Mouse (Mus musculus) thymus, postnatal 0 days (tissue): ENCODE results near the gene Insig2. TPM values are rescaled to one million over a fixed set of nuclear protein-coding genes. Genes with fewer than 3 reads are reported as not detected.

Source experiments
- DNase-seq: peaks from one replicate; pipeline ENCODE4 v3.0.0-alpha.2; 2015; ENCODE audit warnings: low spot score
- polyA plus RNA-seq: library from polyadenylated mRNA; unstranded; fragments of >200 nt; fragmentation: Nextera tagmentation; extraction: Ambion mirVana; gene quantifications from 2 replicates; pipeline ENCODE4 v1.2.1, GENCODE M21; 2015

Insig2 gene
- polyA plus RNA-seq, 1 experiment from 2014 or later: 45.0 TPM

DNA sequence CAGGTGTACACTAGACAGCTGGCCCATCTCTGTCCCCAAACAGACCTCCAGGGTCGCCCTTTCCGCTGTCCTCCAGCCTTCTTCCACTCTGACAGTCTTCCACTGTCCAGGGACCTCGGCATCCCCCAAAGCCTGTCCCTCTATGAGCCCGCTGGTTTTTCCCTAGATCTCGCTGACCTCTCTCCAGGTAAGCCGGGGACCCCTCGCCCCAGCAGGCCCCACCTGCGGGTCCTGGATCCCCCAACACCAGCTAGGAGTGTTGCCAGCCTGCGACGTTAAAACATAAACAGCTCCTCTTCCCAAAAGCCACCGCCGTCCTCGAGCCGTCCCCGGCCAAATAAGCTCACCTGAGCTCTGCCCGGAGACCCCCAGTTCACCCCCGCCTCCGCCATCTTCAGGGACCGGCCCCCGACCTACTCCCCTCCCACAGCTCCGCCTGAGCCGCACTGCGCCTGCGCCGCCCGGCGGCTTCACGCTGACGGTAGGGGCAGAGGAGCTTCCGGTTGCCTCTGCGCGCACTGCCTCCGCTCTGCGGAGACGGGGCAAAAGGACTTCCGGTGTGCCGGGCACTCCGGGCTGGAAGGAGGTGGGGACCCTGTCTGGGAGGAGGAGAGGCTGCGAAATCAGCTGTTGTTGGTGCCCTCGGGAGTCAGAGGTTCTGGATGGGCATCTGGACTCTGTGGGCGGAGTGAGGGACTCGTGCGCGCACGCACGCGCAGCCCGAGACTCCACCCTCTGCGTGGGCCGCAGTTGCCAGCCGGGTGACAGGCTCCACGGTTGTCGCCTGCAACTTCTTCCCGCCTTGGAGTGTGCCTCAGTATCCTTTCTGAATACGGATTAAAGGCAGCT, 4.8 kb downstream of the Insig2 start:
- DNase-seq: peak; percentile 96

- peak; percentile 29 for DNase-seq
Observed at GRCm38 (mm10) chr1:121326591-121327343, 5.6 kb downstream of the Insig2 start.

DNA sequence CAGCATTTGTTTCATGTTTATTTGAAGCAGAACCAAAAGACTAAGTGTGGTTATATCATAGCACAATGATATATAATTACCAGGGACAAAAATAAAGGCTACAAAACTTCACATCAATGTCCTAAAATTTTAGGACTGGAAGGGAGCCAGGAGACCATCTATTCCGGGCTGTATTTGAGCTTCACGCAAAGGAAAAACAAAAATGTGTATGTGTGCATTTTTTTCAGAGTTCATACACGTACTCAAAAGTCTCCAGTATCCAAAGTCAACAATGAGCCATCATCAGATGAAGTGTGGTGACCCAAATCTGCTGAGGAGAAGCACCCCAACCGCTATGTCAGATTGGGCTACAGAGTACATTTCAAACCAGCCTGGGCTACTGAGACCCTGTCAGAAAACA, 8.9 kb downstream of the Insig2 start:
- no peak for DNase-seq

DNA sequence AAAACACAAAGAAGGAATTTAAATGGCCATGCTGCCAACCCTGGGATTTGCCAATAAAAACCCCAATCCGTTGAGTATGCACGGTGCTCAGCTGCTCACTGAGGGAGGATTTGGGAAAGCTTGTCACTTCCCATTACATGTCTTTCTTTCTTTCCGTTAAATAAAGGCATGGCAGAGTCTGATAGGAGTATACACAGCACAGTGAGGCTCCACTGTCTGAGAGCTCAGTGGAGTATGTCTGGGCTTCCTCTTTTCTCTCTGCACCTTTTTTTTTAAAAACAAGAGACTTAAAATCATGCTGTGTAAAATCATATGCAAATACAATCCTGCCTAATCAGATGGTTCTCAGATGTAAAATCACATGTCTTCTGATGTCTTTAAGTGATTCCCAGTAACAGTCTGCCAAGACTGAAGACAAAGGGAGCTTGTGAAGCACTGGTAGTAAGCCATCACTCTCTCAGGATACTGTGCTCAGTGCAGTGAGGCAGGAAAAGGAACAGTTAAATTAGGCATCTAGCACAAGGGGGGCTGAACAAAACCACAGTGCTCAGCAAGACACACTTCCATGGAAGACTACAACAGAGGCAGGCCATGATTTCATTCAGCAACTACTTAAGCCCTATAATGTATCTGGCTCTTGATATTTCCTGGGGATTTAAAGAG, 17.5 kb downstream of the Insig2 start:
- DNase-seq: no peak

DNA sequence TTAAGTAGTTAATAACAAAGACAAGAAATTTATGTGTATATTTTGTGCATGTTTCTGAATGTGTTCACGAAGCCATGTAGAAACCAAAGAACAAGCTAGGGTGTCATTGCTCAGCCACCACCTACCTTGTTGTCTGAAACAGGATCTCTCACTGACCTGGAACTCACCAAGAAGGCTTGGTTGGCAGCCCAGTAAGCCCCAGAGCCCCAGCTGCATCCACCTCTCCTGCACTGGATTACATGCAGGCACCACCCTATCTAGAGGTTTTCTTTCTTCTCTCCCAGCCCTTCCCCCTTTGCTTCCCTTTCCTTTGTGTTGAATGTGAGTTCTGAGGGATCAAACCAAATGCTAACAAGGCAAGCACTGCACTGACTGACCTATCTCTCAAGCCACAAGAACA, 19.2 kb downstream of the Insig2 start:
- no peak for DNase-seq

- DNase-seq: no peak
Observed at GRCm38 (mm10) chr1:121312326-121312725, 20.1 kb downstream of the Insig2 start.

DNA sequence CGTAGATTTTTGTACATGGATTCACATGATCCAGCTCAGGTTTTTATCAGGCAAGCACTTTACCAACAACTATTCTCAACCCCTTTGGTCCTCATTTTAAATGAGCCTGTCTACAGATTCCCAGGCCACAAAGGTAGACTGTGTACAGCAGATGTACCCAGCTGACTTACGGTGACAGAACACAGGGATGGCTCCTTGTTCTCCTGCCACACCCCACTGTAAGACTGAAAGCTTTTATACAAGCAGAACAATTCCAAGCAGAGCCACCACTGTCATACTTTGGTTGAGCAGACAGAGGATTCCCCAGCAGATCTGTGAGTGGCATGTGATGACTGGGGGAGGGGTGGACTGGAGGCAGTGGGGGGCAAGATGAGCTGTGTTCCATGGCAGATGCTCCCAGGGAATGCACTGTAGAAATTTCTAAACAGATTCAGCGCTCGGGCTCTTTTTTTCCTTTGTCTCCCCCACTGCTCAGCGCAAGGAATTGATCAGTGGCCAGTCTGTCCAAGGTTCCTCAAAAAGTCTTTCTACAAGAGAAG, 35.6 kb downstream of the Insig2 start:
- no peak for DNase-seq

GRCm38 (mm10) chr1:121293571-121293970, 38.8 kb downstream of the Insig2 start:
- no peak for DNase-seq

DNA sequence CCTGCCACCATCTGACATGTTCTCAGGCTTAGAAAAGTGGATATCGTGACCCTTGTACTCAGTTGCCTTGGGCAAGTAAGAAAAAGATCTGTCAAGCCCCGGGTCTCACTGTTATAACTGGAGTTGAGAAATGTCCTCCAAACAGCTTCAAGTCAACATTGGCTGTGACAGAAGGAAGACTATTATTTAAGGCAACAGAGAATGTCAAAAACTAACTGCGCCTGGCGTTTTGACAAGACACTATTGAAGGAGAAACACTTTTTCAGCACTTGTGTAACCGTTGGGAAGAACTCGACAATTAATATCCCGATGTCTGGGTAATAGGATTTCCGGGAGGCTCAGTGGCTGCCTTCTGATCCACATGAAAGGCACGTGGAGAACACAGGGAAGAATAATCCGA, 41.5 kb downstream of the Insig2 start:
- DNase-seq: no peak

GRCm38 (mm10) chr1:121290340-121290739, 42.0 kb downstream of the Insig2 start:
- no peak for DNase-seq

- DNase-seq: no peak
Observed at GRCm38 (mm10) chr1:121284197-121284596, 48.2 kb downstream of the Insig2 start.

GRCm38 (mm10) chr1:121280501-121280900, 51.9 kb downstream of the Insig2 start:
- no peak for DNase-seq

GRCm38 (mm10) chr1:121278370-121278769, 54.0 kb downstream of the Insig2 start:
- DNase-seq: no peak

DNA sequence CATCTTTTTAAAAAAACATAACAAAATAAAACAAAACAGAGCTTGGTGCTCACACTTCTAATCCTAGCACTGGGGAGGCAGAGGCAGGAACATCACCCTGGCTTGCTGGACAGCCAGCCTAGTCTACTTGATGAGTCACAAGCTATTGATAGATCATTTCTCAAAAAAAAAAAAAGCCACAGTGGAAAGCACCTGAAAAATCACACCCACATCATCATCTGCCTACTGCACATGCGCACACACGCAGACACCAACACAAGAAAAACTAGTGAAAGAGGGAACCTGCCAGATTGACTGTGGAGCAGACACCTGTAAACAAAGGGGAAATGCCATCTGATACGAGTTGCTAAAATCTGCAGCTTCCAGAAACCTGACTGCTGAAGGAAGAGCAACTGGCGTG, 54.9 kb downstream of the Insig2 start:
- no peak for DNase-seq

DNA sequence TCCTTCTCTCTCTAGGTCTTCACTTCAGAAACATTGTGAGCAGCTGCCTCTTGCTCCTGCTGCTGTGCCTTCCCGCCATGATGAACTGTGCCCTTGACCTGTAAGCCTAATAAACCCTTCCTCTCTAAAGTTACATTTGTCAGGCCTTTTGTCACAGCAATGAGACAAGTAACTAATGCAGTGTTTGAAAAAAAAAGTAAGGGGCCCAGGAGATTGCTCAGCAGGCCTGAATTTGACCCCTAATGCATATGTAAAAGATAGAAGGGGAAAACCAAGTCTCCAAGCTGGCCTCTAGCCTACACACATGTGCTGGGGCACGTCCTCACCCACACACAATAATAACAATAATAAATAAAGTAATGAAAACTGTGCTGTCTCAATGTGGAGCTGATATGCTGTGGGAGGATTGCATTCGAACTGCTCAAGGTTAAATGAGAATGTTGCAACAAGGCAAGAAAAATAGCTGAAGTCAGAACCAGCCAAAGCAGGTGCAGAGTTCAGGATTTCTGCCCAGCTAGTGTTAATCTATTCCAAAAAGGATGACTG, 56.4 kb downstream of the Insig2 start:
- DNase-seq: no peak

DNA sequence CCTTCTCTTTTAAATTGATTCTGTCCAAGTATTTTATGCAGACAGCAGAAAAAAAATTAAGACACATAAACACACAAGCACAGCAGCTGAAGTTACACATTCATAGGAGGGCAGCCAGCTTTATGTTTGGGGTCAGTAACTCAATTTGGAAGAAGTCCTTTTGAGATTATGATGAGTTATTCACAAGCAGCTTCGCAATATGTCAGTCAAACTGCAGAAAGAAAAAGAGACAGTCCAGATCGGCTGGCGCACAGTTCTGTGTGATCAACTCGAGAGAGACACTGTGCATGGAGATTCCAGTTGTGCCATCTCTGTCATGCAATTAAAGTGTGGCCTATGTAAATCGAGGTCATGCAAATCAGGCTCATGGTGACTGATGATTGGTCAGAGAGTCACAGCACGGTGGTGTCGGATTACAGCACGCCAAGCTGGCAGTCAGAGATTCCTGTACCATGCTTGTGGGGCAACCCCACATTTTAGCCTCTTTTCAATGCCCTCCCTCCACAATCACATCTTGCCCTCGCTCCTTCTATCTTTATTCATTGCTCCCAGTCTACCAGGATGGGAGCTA, 72.1 kb downstream of the Insig2 start:
- DNase-seq: no peak

Other genes starting within 250 kb of the Insig2 start
- 16.6 and 18.6 TPM in 2 replicates for gene Ccdc93, start 98.5 kb upstream of the Insig2 start, polyA plus RNA-seq
- gene Htr5b, start 195.9 kb upstream of the Insig2 start, polyA plus RNA-seq: 0.07 TPM in 1 of 2 replicates, not detected in the other
- gene Ddx18, start 235.4 kb upstream of the Insig2 start, polyA plus RNA-seq: 117 and 126 TPM in 2 replicates